Mouse (Mus musculus): ENCODE measurements around the gene Tax1bp1.

Gene Tax1bp1

GRCm38 (mm10) chr6:52796691-52797090 lies 83.2 kb downstream of the Tax1bp1 start:
- no peak for DNase-seq (ENCODE audit: low read depth, low spot score)

DNA sequence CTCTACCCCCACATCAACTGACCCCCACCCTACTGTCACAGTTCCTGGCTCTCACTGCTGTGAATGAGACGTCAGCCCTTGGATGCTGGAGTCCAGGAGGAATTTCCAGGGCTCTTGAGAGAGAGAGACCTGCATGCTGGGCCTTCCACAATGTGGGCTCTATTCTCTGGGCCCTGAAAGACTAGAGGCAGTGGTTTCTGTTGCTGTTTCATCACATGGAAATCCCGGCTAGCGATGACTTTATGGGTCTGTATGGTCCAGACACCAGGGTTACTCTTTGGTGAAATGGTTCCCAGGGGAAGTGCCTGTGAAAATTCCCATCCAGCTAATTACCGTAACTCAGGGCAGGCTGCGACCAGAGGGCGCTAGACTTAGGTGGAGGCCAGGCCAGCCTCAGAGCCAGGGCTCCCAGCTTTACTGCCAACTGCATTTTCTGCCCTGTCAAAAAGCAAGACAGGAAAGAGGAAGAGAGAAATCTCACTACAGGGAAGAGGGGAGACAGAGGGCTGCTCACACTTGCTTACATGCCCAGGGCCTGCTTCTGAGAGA lies 83.8 kb downstream of the Tax1bp1 start:
- DNase-seq (ENCODE audit: low read depth, low spot score) = no peak

DNA sequence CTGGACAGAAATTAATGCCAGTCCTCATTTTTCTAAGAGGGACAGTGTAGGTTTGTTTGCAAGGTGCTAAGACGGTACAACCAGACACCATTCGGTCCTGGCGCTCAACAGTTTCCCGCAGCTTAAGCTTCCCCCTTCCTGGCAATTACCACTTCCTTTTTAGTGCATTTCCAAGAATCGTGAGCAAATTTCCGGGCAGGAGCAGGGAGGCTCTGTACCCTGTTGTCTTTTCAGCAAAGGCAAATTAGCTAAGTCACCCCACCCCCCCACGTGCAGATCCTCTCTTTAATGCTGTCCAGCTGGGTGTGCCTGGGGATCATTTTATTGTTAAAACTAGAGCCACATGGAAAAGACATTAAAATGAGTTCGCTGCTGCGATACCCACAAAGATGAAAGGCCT lies 88.7 kb downstream of the Tax1bp1 start:
- no peak for DNase-seq (ENCODE audit: low read depth, low spot score)

GRCm38 (mm10) chr6:52805237-52805856 lies 91.8 kb downstream of the Tax1bp1 start:
- no peak for DNase-seq (ENCODE audit: low read depth, low spot score)

All from A20 (cell line).